Mouse (Mus musculus) megakaryocyte, embryonic 14.5 days (primary cell): ENCODE data around the gene Shoc2.
"Not testable (repeated sequence)": the region's sequence is repeated elsewhere in the genome, so short reads cannot be mapped to it uniquely, and the experiment has no call there.

Source experiments
- FLI1 ChIP-seq: IDR thresholded peaks from 2 replicates; pipeline ENCODE4 v1.6.1; 2012; ENCODE audit warnings: low read length, inconsistent platforms, mixed read lengths
- GATA1 ChIP-seq: IDR thresholded peaks from 3 replicates; pipeline ENCODE4 v1.6.1; 2012; ENCODE audit warnings: mixed read lengths, low read length, inconsistent platforms, borderline replicate concordance

- TF ChIP-seq GATA1, FLI1: not testable (repeated sequence)
Measured at GRCm38 (mm10) chr19:53921996-53922395, 22.1 kb upstream of the Shoc2 start.
